Mouse (Mus musculus) c-Kit-positive CD71-negative TER-119-negative erythroid progenitor cells, embryonic 14.5 days (primary cell): ENCODE measurements around the gene Utp3.

Experiments
- DNase-seq: peaks from one replicate; pipeline ENCODE4 v3.0.0-alpha.2; 2013; ENCODE audit warnings: low read depth

Utp3 gene

GRCm38 (mm10) chr5:88574829-88575228, 20.6 kb downstream of the Utp3 start:
- no peak for DNase-seq

DNA sequence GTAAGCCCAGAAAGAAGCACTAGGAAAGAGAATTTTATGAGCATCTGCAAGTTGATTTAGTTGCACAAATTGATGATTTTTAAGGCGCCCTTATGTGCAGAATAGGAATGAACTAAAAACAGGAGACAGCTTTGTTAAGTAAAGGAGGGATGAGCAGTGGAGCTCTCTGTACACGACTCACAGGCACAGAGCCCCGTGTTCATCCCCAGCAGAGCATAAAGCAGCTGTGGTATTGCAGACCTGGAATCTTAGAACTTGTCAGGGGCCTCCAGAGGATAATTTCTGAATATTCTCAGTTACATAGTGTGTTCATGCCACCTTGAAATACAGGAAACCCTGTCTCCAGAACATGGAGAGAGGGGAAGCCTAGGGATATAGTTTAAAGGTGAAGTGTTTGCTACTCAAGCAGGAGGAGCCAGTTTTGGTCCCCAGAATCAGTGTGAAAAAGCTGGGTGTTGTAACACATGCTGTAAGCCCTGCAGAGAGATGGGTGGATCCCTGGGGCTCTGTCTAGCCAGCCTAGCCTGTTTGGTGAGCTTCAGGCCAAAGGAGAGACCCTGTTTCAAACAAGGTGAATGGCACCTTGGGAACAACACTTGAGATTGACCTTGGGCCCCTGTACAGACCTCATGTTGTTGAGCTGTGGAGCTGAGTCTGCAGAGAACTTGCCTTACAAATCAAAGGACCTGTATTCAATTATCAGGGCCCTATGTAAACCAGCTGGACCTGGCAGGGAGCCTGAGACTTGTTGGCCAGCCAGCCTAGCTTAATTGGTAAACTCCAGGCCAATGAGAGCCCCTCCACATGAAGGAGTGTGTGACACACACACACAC, 21.5 kb downstream of the Utp3 start:
- no peak for DNase-seq

GRCm38 (mm10) chr5:88580681-88581080, 26.4 kb downstream of the Utp3 start:
- no peak for DNase-seq

DNA sequence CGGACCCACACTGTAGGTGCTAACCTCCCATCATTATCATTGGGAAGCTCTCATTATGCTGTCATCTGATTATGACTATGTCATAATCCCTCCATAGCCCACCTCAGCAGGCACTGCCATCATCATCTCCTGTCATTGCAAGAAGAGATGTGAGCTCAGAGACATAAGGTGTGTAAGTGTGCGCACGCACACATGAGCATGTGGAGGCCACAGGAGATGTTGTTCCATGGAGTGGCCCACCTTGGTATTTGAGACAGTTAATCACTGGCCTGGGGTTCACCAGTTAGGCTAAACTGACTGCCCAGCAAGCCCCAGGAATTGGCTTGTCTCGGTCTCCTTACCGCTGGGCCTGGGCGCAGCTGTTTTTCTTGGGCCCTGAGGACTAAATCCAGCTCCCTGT, 27.1 kb downstream of the Utp3 start:
- DNase-seq, result no peak

GRCm38 (mm10) chr5:88583271-88584031, 29.2 kb downstream of the Utp3 start:
- DNase-seq, result no peak

DNA sequence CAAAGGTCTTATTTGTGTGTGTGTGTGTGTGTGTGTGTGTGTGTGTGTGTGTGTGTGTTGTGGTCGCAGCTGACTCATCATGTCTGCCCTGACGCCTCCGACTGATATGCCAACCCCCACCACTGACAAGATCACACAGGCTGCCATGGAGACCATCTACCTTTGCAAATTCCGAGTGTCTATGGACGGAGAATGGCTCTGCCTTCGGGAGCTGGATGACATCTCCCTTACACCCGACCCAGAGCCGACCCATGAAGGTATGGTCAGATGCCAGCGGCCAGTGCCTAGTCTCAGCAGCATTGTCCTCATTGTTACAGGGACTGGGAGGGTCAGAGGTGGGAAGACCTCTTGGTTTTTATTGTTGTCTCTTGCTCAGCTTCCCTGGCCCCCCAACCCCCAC, 29.8 kb downstream of the Utp3 start:
- DNase-seq, result no peak

GRCm38 (mm10) chr5:88586407-88587174, 32.3 kb downstream of the Utp3 start:
- no peak for DNase-seq

DNA sequence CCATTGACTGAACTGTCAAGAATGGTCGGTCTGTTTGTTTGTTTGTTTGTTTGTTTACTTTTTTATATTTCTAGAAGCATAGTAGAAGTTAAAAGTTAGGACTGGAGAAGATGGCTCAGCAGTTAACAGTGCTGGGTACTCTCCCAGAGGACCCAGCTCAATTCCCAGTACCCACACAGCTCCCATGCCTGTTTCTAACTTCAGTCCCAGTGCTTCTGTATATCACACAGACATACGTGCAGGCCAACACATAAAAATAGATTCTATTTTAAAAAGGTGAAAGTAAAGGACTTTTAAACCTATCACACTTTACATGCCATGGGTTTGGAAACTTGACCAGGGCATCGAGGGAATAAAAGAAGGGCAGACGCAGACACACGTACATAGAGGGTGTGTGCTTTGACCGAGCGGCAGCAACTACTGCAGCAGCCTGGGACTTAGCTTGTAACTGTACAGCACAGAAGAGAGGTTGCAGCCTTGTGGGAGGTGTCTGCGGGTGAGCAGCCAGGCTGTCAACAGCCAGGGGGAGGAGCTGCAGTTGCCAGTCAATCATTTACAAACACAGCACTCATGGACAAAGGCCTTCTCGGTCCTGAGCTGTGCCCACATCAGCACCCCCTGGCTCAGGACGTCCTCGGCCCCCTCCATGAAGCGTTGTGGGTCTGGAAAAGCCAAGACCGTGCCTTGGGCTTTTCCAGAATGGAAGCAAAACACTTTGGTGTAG, 33.1 kb downstream of the Utp3 start:
- DNase-seq, result no peak

- DNase-seq, result no peak
Observed at GRCm38 (mm10) chr5:88588481-88588880, 34.2 kb downstream of the Utp3 start.

GRCm38 (mm10) chr5:88593421-88594172, 39.3 kb downstream of the Utp3 start:
- DNase-seq, result no peak

- no peak for DNase-seq
Observed at GRCm38 (mm10) chr5:88594173-88594569, 39.9 kb downstream of the Utp3 start.

DNA sequence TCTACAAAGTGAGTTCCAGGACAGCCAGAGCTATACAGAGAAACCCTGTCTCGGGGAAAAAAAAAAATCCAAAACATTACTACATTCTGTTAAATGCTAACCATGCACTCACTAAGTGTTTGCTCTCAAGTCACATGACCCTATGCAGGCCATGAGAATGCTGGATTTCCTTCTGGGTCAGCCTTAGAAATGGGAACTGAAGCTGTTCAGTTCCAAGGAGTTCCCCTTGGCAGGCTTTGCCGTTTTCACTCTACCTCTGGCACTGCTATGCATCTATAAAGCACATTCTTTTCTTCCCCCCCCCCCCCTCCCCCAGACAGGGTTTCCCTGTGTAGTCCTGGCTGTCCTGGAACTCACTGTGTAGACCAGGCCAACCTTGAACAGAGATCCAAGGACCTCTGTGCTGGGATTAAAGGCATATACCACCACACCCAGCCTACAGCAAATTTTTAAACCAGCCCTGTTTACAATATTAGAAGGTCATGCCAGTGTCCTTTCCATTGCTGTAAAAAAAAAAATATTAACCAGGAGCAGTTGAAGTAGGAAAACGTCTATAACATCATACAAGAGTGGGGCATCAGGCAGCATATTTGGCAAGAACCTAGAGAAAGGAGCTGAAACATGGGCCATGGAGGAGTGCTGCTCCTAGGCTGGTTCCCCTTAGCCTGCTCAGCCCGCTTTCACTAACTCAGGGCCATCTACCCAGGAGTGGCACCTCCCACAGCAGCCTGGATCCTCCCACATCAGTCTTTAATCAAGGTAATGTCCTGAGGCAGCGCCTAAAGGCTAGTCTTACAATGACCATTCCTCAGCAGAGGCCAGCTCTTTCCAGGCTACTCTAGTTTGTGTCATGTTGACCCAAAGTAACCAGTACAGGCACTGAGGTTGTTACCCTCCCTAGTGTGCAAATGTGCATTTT, 41.5 kb downstream of the Utp3 start:
- DNase-seq, result no peak

DNA sequence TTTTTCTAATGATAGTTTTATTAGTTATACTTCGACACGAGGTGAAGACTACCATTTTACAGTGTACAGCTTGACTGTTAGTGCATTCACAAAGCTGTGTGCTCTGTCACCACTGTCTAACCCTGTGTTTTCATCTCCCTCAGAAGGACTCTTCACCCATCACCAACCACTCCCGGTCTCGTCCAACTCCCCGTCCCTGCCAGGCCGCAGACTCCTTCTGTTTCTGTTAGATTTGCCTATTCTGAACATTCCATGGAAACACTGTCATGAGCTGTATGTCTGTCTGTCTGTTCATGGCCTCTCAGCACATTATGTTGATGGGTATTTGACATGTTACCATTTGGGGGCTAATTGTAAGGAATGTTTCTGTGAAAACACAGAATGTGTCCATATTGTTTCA, 44.7 kb downstream of the Utp3 start:
- DNase-seq, result no peak

DNA sequence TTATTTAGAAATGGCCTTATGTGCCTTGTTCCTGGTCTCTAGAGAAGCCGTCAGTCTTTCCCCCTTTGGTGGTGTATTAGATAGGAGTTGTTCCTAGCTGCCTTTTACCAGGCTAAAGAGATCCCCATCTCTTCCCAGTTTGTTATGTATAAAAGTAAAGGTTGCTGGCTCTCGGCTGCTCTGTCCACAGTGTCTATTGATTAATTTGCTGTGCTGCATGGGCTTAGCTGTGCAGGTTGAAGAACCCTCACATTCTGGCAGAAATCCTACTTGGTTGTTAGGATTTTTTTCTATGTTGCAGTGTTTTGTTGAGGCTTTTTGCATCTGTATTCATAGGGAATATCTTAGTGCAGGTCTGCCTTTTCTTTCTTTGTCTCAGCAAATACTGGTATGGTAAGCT, 47.8 kb downstream of the Utp3 start:
- no peak for DNase-seq

- DNase-seq, result no peak
Observed at GRCm38 (mm10) chr5:88602713-88603112, 48.5 kb downstream of the Utp3 start.

DNA sequence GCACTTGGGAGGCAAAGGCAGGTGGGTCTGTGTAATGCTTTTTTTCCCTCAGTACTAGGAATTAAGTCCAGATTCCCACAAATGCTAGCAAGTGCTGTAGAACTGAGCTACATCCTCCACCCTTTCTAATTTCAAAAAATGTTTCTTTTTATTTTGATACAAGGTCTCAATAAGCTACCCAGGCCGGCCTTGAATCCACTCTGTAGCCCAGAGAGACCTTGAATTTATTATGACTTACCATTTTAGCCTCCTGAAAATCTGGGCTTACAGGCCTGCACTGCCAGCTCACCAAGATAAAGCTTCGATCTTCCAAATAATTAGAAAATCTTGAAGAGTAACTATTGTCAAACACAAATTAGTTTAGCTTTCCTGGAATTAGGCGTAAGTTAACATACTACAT, 49.8 kb downstream of the Utp3 start:
- no peak for DNase-seq

GRCm38 (mm10) chr5:88604641-88605358, 50.5 kb downstream of the Utp3 start:
- no peak for DNase-seq
